Mouse (Mus musculus) layer of hippocampus, postnatal 10 days (tissue): ENCODE measurements at regions not wholly inside any gene's neighbourhood (a gene's known extent, or its start where the extent isn't known, plus 50 kb on each side); places are given as distances from the start of the nearest gene placed in this dataset.

Source experiments
- DNase-seq, 2 experiments: peaks; one replicate each; pipeline ENCODE4 v3.0.0; 2021; ENCODE audit warnings: low spot score in 2 of 2

- DNase-seq, result no peak
These were observed 231.4 kb upstream of the Gm6657 start for GRCm38 (mm10) chr12:77962631-77963030.

- DNase-seq, result no peak
These were observed 225.5 kb upstream of the Gm6657 start for GRCm38 (mm10) chr12:77968543-77968942.

DNA sequence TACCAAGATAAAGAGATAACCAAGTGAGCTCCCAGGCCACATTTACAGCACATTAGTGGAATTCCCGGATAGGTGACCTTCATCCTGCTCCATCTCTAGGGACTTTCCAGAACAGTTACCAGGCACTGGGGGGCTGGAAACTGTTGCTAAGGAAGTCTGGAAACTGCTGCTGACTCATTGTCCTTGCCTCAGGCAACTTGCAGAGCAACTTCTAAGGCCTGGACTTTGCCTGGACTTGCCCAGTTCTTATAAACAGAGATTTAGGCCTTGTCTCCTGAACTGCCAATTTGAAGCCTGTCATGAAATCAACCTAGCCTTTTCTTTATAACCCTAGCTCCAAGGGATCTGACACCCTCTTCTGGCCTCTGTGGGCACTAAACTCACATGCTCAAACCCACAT is 224.0 kb upstream of the Gm6657 start:
- no peak for DNase-seq

- no peak for DNase-seq
These were observed 221.9 kb upstream of the Gm6657 start for GRCm38 (mm10) chr12:77972165-77972564.

GRCm38 (mm10) chr12:77976952-77977351 is 217.1 kb upstream of the Gm6657 start:
- DNase-seq, result no peak

DNA sequence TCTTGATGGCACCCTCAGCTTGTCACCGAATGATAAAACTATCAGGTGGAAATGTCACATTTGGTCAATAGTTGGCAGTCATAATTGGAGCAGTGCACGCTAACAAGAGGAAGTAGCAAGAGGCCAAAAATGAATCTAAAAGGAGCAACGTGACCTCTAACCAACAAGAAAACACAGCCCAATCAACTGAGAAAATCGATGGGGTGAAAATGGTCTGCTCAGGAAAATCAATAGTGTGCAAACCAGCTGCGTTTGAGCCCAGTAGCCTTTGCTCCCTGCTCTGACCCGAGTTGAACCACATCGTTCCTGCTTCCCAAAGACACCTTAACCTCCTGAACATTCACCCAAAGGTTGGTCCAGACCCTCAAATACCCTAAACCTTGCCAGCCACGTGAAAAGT is 207.3 kb upstream of the Gm6657 start:
- DNase-seq, result no peak

DNA sequence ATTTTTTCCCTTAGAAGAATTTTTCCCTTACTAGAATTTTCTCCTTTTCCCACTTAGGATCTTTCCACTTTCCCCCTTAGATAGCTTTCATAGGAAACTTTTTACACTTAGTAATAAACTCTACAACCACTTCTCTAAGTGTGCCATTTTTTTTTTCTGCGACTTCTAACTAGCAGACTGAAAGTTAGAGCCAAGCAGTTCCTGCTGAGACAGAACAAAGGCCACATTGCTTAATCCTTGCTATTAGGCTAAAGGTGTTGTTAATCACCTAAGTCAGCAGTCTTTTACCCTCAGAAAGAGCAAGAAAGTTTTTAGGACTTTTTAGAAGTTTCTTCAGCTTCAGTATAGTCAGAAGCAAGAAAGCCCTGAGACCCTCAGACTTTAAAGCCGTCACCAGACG is 204.3 kb upstream of the Gm6657 start:
- no peak for DNase-seq

- peak in 1 of 2 experiments; percentile 35 for DNase-seq
These were observed 202.4 kb upstream of the Gm6657 start for GRCm38 (mm10) chr12:77991627-77992026.

DNA sequence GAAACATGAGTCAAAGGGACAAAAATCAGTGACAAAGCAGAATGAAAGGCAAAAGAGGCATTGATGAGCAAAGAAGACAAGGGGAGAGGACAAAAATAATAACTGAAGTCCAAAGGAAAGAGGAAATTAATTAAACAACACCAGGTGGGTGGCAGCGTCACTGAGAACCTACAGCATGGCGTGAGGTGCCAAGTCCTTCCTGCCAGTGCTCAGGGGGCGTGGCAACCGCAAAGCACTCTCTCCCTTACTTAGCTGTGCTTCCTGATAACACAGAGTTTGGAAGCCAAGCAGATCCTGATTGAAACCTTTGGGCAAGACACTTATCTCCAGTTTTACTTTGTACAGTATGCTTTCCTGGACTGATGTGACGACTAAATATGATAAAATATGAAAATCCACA is 199.9 kb upstream of the Gm6657 start:
- no peak for DNase-seq

DNA sequence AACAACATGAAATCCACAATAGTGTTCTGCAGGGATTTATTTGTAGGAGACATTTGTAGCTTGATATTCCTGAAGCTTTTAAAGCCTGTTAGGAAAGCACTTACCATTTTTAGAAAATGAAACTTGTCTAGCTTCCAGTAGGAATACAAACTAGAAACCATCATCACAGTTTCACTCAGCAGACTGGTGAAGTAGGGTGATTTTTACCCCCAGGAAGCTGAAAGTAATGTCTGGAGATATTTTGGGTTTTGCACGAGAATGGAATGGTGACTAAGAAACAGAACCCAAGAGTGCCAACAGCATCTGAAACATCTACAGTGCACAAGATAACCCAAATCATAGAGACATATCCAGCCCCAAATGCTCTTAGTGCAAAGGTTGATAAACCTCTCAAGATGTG is 196.1 kb upstream of the Gm6657 start:
- DNase-seq, result no peak

GRCm38 (mm10) chr12:78000401-78000800 is 193.6 kb upstream of the Gm6657 start:
- no peak for DNase-seq

DNA sequence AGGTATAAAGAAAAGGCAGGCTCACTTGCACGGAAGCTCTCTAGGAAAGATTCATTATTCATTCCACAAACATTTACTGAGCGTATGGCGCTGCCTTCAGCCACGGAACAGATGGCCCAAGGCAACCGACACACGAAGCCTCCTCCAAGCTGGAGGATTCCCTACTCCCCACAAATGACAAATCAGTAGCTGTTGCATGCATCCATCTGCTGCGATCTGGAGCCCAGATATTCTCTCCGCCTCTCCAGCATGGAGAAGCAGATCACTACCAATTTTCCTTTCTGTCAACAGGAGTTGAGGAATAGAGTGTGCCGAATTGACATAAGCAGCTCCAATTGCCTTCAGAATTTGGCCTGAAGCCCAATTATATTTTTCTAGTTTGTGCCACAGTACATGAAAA is 192.2 kb upstream of the Gm6657 start:
- peak; percentile 55 to 66 for DNase-seq

DNA sequence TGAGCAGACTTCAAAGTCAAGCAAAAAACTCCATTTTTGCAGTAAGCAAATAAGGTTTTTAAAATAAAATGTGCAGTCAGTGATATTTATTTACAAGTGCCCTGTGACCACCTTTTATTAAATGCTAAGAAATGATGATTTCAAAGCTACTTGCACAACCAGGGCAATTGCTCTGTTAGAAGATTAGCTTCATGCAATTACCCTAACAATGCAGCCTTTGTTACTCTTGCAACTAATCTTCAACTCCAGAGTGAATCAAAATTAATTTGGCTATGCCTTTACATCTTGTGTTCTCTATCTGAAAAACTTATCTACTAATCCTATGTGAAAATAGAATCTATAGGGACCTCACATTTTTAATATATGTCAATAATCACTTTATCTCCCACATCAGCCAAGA is 160.3 kb upstream of the Gm6657 start:
- no peak for DNase-seq

GRCm38 (mm10) chr12:78046582-78046981 is 147.5 kb upstream of the Gm6657 start:
- no peak for DNase-seq

GRCm38 (mm10) chr12:78055956-78056355 is 138.1 kb upstream of the Gm6657 start:
- peak; percentile 69 to 79 for DNase-seq

DNA sequence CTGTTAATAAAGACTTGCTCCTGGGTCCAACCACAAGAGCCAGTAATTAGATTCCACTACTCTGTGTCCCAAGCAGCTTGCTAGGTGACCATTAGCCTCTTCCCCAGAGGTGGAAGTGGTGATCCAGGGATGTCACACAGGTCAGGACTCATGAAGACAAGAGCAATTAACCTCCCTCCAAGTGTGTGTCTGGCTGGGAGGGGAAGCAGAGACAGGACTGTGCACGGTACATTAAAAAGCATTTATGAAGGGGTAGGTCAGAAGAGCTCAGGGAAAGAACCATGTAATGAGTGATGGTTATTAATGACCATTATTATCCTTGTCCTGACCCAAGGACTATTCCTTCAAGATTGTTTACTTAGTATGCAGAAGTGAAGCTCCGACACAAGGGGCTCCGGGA is 136.9 kb upstream of the Gm6657 start:
- DNase-seq, result no peak

DNA sequence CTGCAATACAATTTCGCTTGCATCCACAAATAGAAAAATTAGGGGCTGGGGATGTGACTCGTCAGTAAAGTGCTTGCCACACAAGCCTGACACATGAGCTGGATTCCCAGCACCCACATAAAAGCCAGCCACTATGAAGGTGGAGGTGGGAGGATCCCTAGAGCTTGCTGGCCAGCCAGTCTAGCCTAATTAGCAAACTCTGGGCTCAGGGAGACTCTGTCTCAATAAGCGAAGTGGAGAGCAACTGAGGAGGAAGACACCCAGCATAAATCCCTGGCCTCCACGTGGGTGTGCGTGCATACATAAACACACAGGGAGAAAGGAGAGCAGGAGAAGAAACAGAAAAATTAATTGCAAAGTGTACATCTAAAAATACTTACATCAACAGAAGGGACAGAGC is 134.1 kb upstream of the Gm6657 start:
- DNase-seq, result no peak

DNA sequence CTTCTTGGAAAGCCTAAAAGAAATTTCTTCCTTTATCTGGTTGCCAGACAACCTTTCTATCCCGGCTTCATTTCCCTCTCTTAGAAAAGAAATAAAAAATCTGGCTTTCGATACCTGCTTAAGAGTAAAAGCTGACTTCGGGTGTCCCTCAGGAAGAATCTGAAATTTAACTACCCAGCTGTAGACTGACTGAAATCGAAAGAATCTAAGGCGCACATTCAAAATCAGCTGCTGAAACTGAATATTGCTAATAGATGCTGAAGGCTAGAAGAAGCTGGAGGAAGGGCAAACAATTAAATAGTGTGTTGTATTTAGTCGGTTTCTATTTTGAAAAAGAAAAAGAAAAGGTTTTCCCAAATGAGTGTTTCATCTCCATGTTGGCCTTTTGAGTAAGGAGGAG is 128.0 kb upstream of the Gm6657 start:
- no peak for DNase-seq

GRCm38 (mm10) chr12:78072935-78073334 is 121.1 kb upstream of the Gm6657 start:
- DNase-seq, result no peak

DNA sequence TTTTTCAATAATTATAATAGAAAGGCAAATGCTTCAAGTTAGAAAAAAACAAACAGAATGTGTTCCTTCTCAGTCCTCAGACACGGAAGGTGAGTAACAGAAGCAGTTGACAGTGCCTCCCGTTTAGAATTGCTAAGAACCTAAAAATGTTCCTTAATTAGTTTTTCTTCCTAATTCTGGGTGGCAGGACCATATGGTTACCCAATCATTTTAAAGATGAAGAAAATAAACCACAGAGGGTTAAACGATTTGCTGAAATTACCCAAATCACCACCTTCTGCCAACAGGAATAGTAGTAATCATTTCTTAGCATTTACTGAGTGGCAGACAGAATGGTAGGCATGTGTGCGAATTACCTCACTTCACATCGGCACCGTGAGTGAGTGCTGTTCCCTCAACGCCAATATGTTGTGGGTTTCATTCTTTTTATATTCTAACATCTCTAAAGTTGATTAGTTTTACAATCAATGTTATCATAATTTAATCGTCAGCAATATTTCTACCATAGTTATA is 119.7 kb upstream of the Gm6657 start:
- DNase-seq, result no peak

GRCm38 (mm10) chr12:78077285-78077684 is 116.8 kb upstream of the Gm6657 start:
- no peak for DNase-seq

- DNase-seq, result no peak
These were observed 111.9 kb upstream of the Gm6657 start for GRCm38 (mm10) chr12:78082163-78082562.

DNA sequence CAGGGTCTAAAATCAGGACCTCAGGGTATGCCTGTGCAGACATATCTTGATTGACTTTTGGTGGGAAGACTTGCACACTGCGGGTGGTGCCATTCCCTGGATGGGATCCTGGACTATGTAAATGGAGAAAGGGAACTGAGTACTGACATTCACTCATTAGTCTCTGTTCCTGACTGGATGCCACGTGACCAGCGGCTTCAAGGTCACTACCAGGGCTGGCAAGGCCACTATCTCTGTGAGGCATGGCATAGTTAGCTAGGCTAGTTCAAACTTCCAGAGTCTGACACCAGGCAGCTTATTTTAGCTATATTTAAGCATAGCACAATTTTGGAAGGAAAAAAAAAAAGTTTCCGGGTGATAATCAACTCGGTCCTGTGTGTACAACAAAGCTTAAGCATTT is 108.0 kb upstream of the Gm6657 start:
- no peak for DNase-seq

DNA sequence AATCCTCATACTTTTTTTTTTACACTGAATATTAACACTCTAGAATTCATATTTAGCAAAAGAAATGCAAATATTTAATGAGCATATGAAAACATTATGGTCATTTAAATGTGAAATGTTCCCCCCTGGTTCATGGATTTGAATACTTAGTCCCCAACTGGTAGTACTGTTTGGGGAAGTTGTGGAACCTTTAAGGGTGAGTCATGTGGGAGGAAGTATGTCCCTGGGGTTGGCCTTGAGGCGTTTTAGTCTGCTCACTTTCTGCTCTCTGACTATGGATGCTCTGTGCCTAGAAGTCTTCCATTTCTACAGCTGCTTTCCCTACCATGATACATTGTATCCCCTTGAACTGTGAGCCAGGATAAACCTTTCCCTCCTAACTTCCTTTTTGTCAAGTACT is 106.1 kb upstream of the Gm6657 start:
- no peak for DNase-seq
